Mouse (Mus musculus) cortical plate, adult 2 months (tissue): ENCODE measurements around the gene Sdc3. TPM values are rescaled to one million over a fixed set of nuclear protein-coding genes. Genes with fewer than 3 reads are reported as not detected.

Source experiments
- H3K27ac ChIP-seq: fragments of 200-500 bp; 2 replicates; pipeline ENCODE4 v1.5.1; 2012; ENCODE audit warnings: low read length, control low read depth, inconsistent platforms; ENCODE audit not compliant: insufficient read depth
- H3K4me1 ChIP-seq: fragments of 200-500 bp; 2 replicates; pipeline ENCODE4 v1.6.1; 2011; ENCODE audit warnings: low read length; ENCODE audit not compliant: control insufficient read depth, insufficient read depth
- H3K4me3 ChIP-seq: fragments of 200-500 bp; 2 replicates; pipeline ENCODE4 v1.5.1; 2011; ENCODE audit warnings: mild to moderate bottlenecking, low read length, control low read depth; ENCODE audit not compliant: insufficient read depth
- CTCF ChIP-seq: fragments of 200-500 bp; IDR thresholded peaks from 2 replicates; pipeline ENCODE4 v1.5.1; 2011; ENCODE audit warnings: mild to moderate bottlenecking, control low read depth, low read length; ENCODE audit not compliant: insufficient read depth; ENCODE audit errors: extremely low read depth
- POLR2A ChIP-seq: fragments of 200-500 bp; IDR thresholded peaks from 2 replicates; pipeline ENCODE4 v1.6.1; 2011; ENCODE audit warnings: mild to moderate bottlenecking, low read length, control low read depth; ENCODE audit not compliant: insufficient read depth; ENCODE audit errors: extremely low read depth
- polyA plus RNA-seq: library from polyadenylated mRNA; depleted of rRNA; stranded (reverse); fragments of >200 nt; gene quantifications from 2 replicates; pipeline ENCODE4 v1.2.3, GENCODE M21; 2012

Sdc3 gene
- polyA plus RNA-seq, 1 experiment = 81.5 TPM

GRCm38 (mm10) chr4:130836281-130837061, 44.1 kb downstream of the Sdc3 start:
- Histone ChIP-seq H3K4me1 (peaks cover 3% of the 10 kb centered on the region), H3K27ac (no peak overlapping the region), H3K4me3 (no peak overlapping the region)
- TF ChIP-seq POLR2A (no peak), CTCF (no peak)

GRCm38 (mm10) chr4:130838585-130838984, 46.2 kb downstream of the Sdc3 start:
- TF ChIP-seq CTCF (no peak), POLR2A (no peak)
- H3K4me3 ChIP-seq = no peak overlapping the region
- H3K4me1 ChIP-seq = peaks cover 3% of the 10 kb centered on the region
- H3K27ac ChIP-seq = no peak overlapping the region

GRCm38 (mm10) chr4:130841107-130841840, 48.9 kb downstream of the Sdc3 start:
- TF ChIP-seq POLR2A (no peak), CTCF (no peak)
- Histone ChIP-seq H3K4me1 (peaks cover 3% of the 10 kb centered on the region), H3K4me3 (no peak overlapping the region), H3K27ac (no peak overlapping the region)

- no peaks in the 10 kb centered on the region for H3K4me1 ChIP-seq
- no peak overlapping the region for H3K27ac ChIP-seq
- no peak overlapping the region for H3K4me3 ChIP-seq
- TF ChIP-seq CTCF = no peak
- TF ChIP-seq POLR2A = no peak
Measured at GRCm38 (mm10) chr4:130848814-130849213, 56.5 kb downstream of the Sdc3 start.

GRCm38 (mm10) chr4:130857661-130858060, 65.3 kb downstream of the Sdc3 start:
- Histone ChIP-seq H3K4me1 (peaks cover 7% of the 10 kb centered on the region), H3K4me3 (no peak overlapping the region), H3K27ac (no peak overlapping the region)
- TF ChIP-seq CTCF = no peak
- no peak for TF ChIP-seq POLR2A

- Histone ChIP-seq H3K4me3 (no peak overlapping the region), H3K4me1 (peaks cover 7% of the 10 kb centered on the region), H3K27ac (no peak overlapping the region)
- TF ChIP-seq POLR2A (no peak), CTCF (no peak)
Measured at GRCm38 (mm10) chr4:130858880-130859279, 66.5 kb downstream of the Sdc3 start.

- peaks cover 7% of the 10 kb centered on the region for H3K4me1 ChIP-seq
- TF ChIP-seq CTCF (no peak), POLR2A (no peak)
- H3K4me3 ChIP-seq = no peak overlapping the region
- no peak overlapping the region for H3K27ac ChIP-seq
Measured at GRCm38 (mm10) chr4:130859467-130859866, 67.1 kb downstream of the Sdc3 start.

- Histone ChIP-seq H3K4me1 (peaks cover 11% of the 10 kb centered on the region), H3K4me3 (no peak overlapping the region), H3K27ac (no peak overlapping the region)
- TF ChIP-seq CTCF = no peak
- no peak for TF ChIP-seq POLR2A
Measured at GRCm38 (mm10) chr4:130860902-130861652, 68.7 kb downstream of the Sdc3 start.

GRCm38 (mm10) chr4:130861653-130862208, 69.4 kb downstream of the Sdc3 start:
- peak overlapping the region; percentile 58 for H3K27ac ChIP-seq
- H3K4me3 ChIP-seq = no peak overlapping the region
- TF ChIP-seq CTCF (no peak), POLR2A (peak; percentile 64)
- peaks cover 15% of the 10 kb centered on the region for H3K4me1 ChIP-seq

GRCm38 (mm10) chr4:130862538-130862937, 70.2 kb downstream of the Sdc3 start:
- TF ChIP-seq POLR2A = no peak
- TF ChIP-seq CTCF = no peak
- H3K4me1 ChIP-seq = peaks cover 15% of the 10 kb centered on the region
- no peak overlapping the region for H3K4me3 ChIP-seq
- peak overlapping the region; percentile 58; the same call in 1 of the 2 replicates for H3K27ac ChIP-seq
